Mouse (Mus musculus): ENCODE measurements around the gene Lsmem1.

Gene Lsmem1

DNA sequence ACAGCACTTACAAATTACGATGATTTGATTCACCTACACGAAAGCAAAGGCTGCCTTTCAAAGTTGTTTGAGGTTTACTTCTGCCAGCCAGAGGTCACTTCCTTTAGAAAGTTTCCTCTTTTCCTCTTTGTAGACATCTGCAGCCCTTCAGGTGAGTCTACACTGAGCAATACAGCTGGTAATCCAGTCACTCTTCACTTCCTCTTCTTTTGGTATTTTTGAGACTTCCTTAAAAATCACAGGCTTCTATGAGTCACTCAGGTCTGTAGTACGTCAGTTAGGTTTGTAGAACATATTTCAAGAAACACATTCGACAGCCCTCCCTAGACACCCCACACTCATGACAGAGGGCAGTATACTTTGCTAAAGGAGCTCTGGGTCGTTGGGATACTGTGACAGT is 58.6 kb downstream of the Lsmem1 start:
- peak in 1 of 2 experiments; percentile 16 for DNase-seq (ENCODE audit: low spot score in 2 of 2)

DNA sequence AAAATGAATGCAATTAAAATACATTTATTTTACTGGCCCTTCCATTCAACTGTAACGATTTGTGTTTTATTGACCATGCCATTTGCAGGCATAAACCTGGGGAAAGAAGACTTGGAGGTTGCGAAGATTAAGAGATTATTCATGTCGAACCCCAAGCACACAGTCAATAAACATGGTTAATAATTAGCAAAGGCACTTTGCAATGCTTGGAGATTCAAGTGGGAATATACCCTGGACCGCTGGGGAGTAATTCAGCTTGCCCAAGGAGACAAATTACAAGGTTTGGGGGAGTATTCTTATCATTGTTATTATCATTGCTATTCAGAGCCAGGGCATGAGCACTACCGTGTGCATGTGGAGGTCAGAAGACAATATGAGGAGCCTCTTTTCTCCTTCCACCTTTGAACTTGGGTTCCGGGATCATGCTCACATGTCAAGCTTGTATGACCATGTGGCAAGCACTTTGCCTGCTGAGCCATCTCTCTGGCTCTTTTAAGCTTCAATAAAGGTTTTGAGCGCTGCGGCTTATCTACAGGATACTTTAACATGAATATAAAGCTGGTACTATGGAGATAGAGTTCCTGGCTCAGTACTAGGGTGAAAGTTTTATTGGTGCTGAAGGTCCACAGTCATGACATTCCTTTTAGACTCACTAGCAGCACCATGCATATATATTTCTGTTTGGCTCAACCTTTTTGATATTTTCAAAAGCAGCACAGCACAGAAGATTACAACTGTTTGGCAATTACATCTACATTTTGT is 59.6 kb downstream of the Lsmem1 start:
- DNase-seq (ENCODE audit: low spot score in 2 of 2), result no peak

DNA sequence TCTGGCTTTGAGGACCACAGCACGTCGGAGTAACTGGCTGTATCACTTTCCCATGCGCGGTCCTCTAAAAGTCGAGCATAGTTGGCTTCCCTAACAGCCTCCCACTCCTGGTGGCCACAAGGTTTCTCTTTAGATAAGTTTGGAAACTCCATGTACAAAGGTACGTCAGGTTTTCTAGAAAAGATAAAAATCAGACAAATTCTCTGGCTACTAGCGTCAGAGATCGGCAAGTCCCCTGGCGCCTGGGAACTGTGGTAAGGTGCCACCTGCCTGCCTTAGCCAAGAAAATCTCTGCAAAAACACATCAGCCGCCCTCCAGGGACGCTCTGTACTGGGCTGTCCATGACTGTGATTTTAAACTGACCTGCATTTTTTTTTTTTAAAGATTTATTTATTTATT is 64.8 kb downstream of the Lsmem1 start:
- DNase-seq (ENCODE audit: low spot score in 2 of 2), result no peak

DNA sequence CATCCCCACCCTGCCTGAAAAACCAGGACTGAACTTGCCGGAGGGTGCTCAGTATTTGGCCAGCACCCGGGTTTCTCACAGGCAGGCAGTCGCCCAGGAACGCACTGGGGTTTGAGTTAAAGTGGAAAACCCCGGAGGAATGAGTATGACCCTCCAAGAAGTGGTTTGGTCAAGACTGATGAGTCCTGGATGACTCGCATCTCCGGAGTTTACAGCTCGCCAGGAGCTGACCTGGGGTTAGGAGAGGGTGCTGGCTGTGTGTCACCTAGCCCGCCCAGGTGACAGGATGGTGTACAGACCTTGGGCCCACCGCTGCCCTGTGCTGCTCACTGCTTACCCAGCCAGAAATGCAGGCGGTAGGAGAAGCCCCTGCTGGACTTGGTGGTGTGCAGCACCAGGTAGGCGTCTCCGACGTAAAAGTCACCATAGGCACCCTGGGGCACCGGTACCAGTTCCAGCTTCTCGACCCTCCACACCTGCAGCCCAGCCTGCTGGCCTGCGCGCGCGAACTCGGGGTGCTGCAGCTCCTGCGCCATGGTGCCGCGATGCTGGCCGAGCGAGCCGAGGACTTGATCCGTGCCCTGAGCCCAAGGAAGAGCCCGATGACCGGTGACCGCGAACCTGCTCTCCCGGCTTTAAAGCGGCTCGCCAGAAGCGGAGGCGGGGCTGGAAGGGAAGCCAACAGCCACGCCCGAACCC is 65.6 kb downstream of the Lsmem1 start, which contains the start of gene Scin:
Gene Scin, minus strand, starts transcription at position 656 of the 699 bp plus-strand sequence.
- peak in 1 of 2 experiments; percentile 6 for DNase-seq (ENCODE audit: low spot score in 2 of 2)

DNA sequence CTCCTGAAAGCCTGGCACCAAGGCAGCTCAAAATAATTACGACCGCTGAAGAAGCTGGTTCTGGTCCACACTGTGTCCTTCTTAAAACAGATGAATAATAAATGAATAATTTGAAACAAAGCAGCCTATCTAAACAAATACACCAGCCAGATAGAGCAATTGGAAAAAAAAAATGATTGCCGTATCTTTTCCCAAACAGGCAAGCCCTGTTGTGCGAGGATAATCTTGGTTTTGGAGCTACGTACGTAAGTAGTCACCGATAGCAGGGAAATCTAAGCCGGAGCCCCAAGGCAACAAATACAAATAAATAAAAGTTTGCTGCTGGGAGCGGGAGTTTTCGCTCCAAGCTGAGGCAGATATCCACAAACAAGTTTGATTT is 66.1 kb downstream of the Lsmem1 start:
- no peak for DNase-seq (ENCODE audit: low spot score in 2 of 2)

All from natural killer cell, adult 2 months (primary cell).